15 mouse cellular contexts compared by ENCODE assay signal in the genomic region with DNA sequence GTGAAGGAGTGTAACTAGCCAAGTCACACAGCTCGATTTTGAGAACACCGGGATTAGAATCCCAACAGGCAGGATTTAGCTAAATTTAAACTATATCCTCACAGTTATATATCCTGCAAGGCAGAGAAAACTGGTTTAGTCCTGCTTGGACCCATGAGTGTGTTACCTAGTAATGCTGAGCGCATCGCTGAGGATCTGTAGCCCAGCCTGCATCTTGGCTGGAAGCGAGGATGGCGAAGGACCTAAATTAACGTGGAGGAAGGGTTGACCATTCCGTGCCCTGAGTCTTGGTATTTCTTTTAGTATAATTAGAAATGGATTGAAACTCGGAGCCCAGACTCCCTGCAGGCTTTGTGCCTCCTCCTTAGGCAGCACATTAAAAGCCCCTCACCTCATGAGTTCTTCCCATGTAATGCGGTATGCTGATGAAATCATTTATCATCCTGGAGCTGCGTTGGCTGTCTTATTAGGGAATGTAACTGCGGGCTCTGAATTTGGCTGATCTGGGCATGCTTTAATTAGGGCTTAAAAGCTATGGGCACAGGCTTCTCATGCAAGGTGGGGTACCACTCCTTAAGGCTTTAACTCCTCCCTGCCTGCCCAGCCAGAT.
DNase-seq lines count a peak whose midpoint lies in the region; ATAC-seq and TF ChIP-seq lines count a peak whose summit lies in the region.
"Had no signal": no experiment of that assay in that cellular context is flagged by ENCODE, and none has a peak within 500 bp of the region (broad histone marks: within the 10 kb centered on the region; RNA-seq: fewer than 3 reads in every experiment).

No protein-coding gene starts in this region.

- H3K9me3 ChIP-seq in hindbrain, embryonic 13.5 days, result no peaks in the 10 kb centered on the region
- no peaks in the 10 kb centered on the region for H3K9me3 ChIP-seq in hindbrain, embryonic 10.5 days
- H3K9me3 ChIP-seq in neural tube, embryonic 13.5 days, result no peaks in the 10 kb centered on the region
- no peaks in the 10 kb centered on the region for H3K9me3 ChIP-seq in midbrain, postnatal 0 days (ENCODE audit: low read length)
- H3K9me3 ChIP-seq: embryonic facial prominence, embryonic 10.5 days; forebrain, embryonic 13.5 days; heart, embryonic 12.5 days had no signal

- no peak overlapping the region for H3K4me3 ChIP-seq in hindbrain, embryonic 13.5 days
- H3K4me3 ChIP-seq in hindbrain, embryonic 10.5 days, result no peak overlapping the region
- H3K4me3 ChIP-seq in neural tube, embryonic 13.5 days, result no peak overlapping the region
- H3K4me3 ChIP-seq in midbrain, postnatal 0 days (ENCODE audit: low read depth, low read length), result no peak overlapping the region
- H3K4me3 ChIP-seq: embryonic facial prominence, embryonic 10.5 days; forebrain, embryonic 13.5 days; heart, embryonic 12.5 days had no signal

- H3K9ac ChIP-seq in hindbrain, embryonic 13.5 days, result no peak overlapping the region
- H3K9ac ChIP-seq in neural tube, embryonic 13.5 days, result no peak overlapping the region
- H3K9ac ChIP-seq in midbrain, postnatal 0 days (replicated peaks; ENCODE audit: low read length, poor library complexity, severe bottlenecking), result no peak overlapping the region
- H3K9ac ChIP-seq: forebrain, embryonic 13.5 days; forebrain, postnatal 0 days; heart, embryonic 12.5 days had no signal

- no peaks in the 10 kb centered on the region; the same call in 1 of the 2 replicates for H3K27me3 ChIP-seq in hindbrain, embryonic 13.5 days
- no peaks in the 10 kb centered on the region for H3K27me3 ChIP-seq in hindbrain, embryonic 10.5 days (ENCODE audit: insufficient read depth, poor library complexity, severe bottlenecking)
- no peaks in the 10 kb centered on the region for H3K27me3 ChIP-seq in neural tube, embryonic 13.5 days
- H3K27me3 ChIP-seq in midbrain, postnatal 0 days (ENCODE audit: insufficient read depth, low read length), result no peaks in the 10 kb centered on the region
- H3K27me3 ChIP-seq: forebrain, embryonic 13.5 days; heart, embryonic 12.5 days had no signal

- WGBS in hindbrain, embryonic 13.5 days, result 59% methylated on average over 12 of the region's 12 CpGs
- 85% methylated on average over 12 of the region's 12 CpGs for WGBS in hindbrain, embryonic 10.5 days
- WGBS in neural tube, embryonic 13.5 days, result 55% methylated on average over 12 of the region's 12 CpGs
- WGBS in midbrain, postnatal 0 days, result 57% methylated on average over 12 of the region's 12 CpGs

- no peak for TF ChIP-seq CTCF in midbrain, postnatal 0 days (IDR thresholded peaks at IDR 0.05)

- H3K36me3 ChIP-seq in hindbrain, embryonic 13.5 days, result no peaks in the 10 kb centered on the region
- no peaks in the 10 kb centered on the region for H3K36me3 ChIP-seq in hindbrain, embryonic 10.5 days
- no peaks in the 10 kb centered on the region for H3K36me3 ChIP-seq in neural tube, embryonic 13.5 days
- no peaks in the 10 kb centered on the region for H3K36me3 ChIP-seq in midbrain, postnatal 0 days (ENCODE audit: insufficient read depth, low read length)
- H3K36me3 ChIP-seq: embryonic facial prominence, embryonic 10.5 days; heart, embryonic 12.5 days had no signal

- H3K27ac ChIP-seq in hindbrain, embryonic 13.5 days, result peak overlapping the region; percentile 20
- no peak overlapping the region for H3K27ac ChIP-seq in hindbrain, embryonic 10.5 days
- peak overlapping the region; percentile 64 for H3K27ac ChIP-seq in neural tube, embryonic 13.5 days (replicated peaks)
- H3K27ac ChIP-seq in midbrain, postnatal 0 days (ENCODE audit: low read depth, low read length), result no peak overlapping the region
- H3K27ac ChIP-seq: embryonic facial prominence, embryonic 10.5 days; forebrain, embryonic 13.5 days had no signal

- no peak for DNase-seq in hindbrain, embryonic 10.5 days (ENCODE audit: low spot score)
- no peak for DNase-seq in neural tube, embryonic 10.5 days (ENCODE audit: extremely low spot score, low spot score)
- DNase-seq in midbrain, postnatal 0 days (ENCODE audit: low spot score), result peak; percentile 34
- DNase-seq in gastrocnemius, postnatal 4 days (ENCODE audit: low spot score in 2 of 2), result no peak
- no peak for DNase-seq in adrenal gland, postnatal 10 days
- DNase-seq: adrenal gland, postnatal 25 days; cerebellum, adult 2 months; cerebellum, postnatal 10 days; forebrain, postnatal 0 days; gastrocnemius, postnatal 14 days had no signal

- ATAC-seq in hindbrain, embryonic 13.5 days (ENCODE audit: low FRiP score), result peak; percentile 76
- ATAC-seq in neural tube, embryonic 13.5 days (ENCODE audit: low read depth), result no peak; the same call in 1 of the 2 replicates
- ATAC-seq in midbrain, postnatal 0 days (ENCODE audit: low FRiP score), result no peak
- ATAC-seq: forebrain, embryonic 13.5 days; forebrain, postnatal 0 days had no signal

- peaks cover 47% of the 10 kb centered on the region for H3K4me1 ChIP-seq in hindbrain, embryonic 13.5 days (replicated peaks)
- peaks cover 15% of the 10 kb centered on the region for H3K4me1 ChIP-seq in hindbrain, embryonic 10.5 days (replicated peaks)
- peaks cover 40% of the 10 kb centered on the region for H3K4me1 ChIP-seq in neural tube, embryonic 13.5 days (replicated peaks)
- no peaks in the 10 kb centered on the region; the same call in 1 of the 2 replicates for H3K4me1 ChIP-seq in midbrain, postnatal 0 days (ENCODE audit: insufficient read depth, low read length)
- H3K4me1 ChIP-seq: heart, embryonic 12.5 days had no signal

- H3K4me2 ChIP-seq in hindbrain, embryonic 13.5 days, result no peak overlapping the region
- no peak overlapping the region for H3K4me2 ChIP-seq in neural tube, embryonic 13.5 days
- H3K4me2 ChIP-seq in midbrain, postnatal 0 days (ENCODE audit: low read depth, low read length, poor library complexity, severe bottlenecking), result no peak overlapping the region
- H3K4me2 ChIP-seq: forebrain, embryonic 13.5 days; heart, embryonic 12.5 days had no signal

Comparison
In these comparisons a context has a peak if more than half of its experiments do, and no peak if none do; other contexts are left out.
1. H3K27ac ChIP-seq: peak in hindbrain, embryonic 13.5 days (single experiment) and neural tube, embryonic 13.5 days (single experiment); none in hindbrain, embryonic 10.5 days (single experiment) and midbrain, postnatal 0 days (single experiment).